Mouse (Mus musculus): ENCODE measurements around the gene Pkp3. TPM values are rescaled to one million over a fixed set of nuclear protein-coding genes. Genes with fewer than 3 reads are reported as not detected.

Pkp3 gene
- 95.4 TPM for polyA plus RNA-seq (2017; shearing (Covaris generic))

GRCm38 (mm10) chr7:141077841-141078240 is at the start of gene Pkp3:
Gene Pkp3 (plus strand): TSS chr7:141078218.

GRCm38 (mm10) chr7:141028831-141029230 is 49.2 kb upstream of the Pkp3 start, which contains the start of gene Gm17387:
Gene Gm17387 (plus strand): TSS chr7:141029131.

GRCm38 (mm10) chr7:141060426-141061242 is 17.4 kb upstream of the Pkp3 start, which contains the start of gene B4galnt4:
Gene B4galnt4 (plus strand): TSS chr7:141061104.

GRCm38 (mm10) chr7:141099911-141100691 is 22.1 kb downstream of the Pkp3 start, which contains the start of gene Sigirr:
Gene Sigirr (minus strand): TSS chr7:141100572.

GRCm38 (mm10) chr7:141117636-141118035 is 39.6 kb downstream of the Pkp3 start, which contains the start of gene Ano9:
Gene Ano9 (minus strand): TSS chr7:141117806.

GRCm38 (mm10) chr7:141122245-141122644 is 44.2 kb downstream of the Pkp3 start, which contains the start of gene Ptdss2:
Gene Ptdss2 (plus strand): TSS chr7:141122382.

Other genes starting within 250 kb of the Pkp3 start
- not detected for gene Urah, start 243.2 kb upstream of the Pkp3 start, polyA plus RNA-seq (2017; shearing (Covaris generic))
- not detected for gene Scgb1c1, start 232.7 kb upstream of the Pkp3 start, polyA plus RNA-seq (2017; shearing (Covaris generic))
- not detected for gene Odf3, start 230.4 kb upstream of the Pkp3 start, polyA plus RNA-seq (2017; shearing (Covaris generic))
- not detected for gene Gm45785, start 221.9 kb upstream of the Pkp3 start, polyA plus RNA-seq (2017; shearing (Covaris generic))
- 93.6 TPM for gene Ric8a, start 221.3 kb upstream of the Pkp3 start, polyA plus RNA-seq (2017; shearing (Covaris generic))
- gene Bet1l, start 220.6 kb upstream of the Pkp3 start, polyA plus RNA-seq (2017; shearing (Covaris generic)) = 48.0 TPM
- 144 TPM for gene Psmd13, start 196.2 kb upstream of the Pkp3 start, polyA plus RNA-seq (2017; shearing (Covaris generic))
- 6.2 TPM for gene Sirt3, start 195.9 kb upstream of the Pkp3 start, polyA plus RNA-seq (2017; shearing (Covaris generic))
- gene Cox8b, start 177.8 kb upstream of the Pkp3 start, polyA plus RNA-seq (2017; shearing (Covaris generic)) = not detected
- not detected for gene Nlrp6, start 157.3 kb upstream of the Pkp3 start, polyA plus RNA-seq (2017; shearing (Covaris generic))
- 11.9 TPM for gene Pgghg, start 136.8 kb upstream of the Pkp3 start, polyA plus RNA-seq (2017; shearing (Covaris generic))
- gene Ifitm5, start 127.9 kb upstream of the Pkp3 start, polyA plus RNA-seq (2017; shearing (Covaris generic)) = not detected
- not detected for gene Gm45717, start 122.3 kb upstream of the Pkp3 start, polyA plus RNA-seq (2017; shearing (Covaris generic))
- not detected for gene Ifitm2, start 122.2 kb upstream of the Pkp3 start, polyA plus RNA-seq (2017; shearing (Covaris generic))
- gene Ifitm1, start 111.0 kb upstream of the Pkp3 start, polyA plus RNA-seq (2017; shearing (Covaris generic)) = not detected
- not detected for gene Ifitm3, start 67.4 kb upstream of the Pkp3 start, polyA plus RNA-seq (2017; shearing (Covaris generic))
- not detected for gene Ifitm6, start 60.3 kb upstream of the Pkp3 start, polyA plus RNA-seq (2017; shearing (Covaris generic))
- gene Gm17387, start 49.1 kb upstream of the Pkp3 start, polyA plus RNA-seq (2017; shearing (Covaris generic)) = not detected
- 0.85 TPM for gene B4galnt4, start 17.1 kb upstream of the Pkp3 start, polyA plus RNA-seq (2017; shearing (Covaris generic))
- gene Sigirr, start 22.4 kb downstream of the Pkp3 start, polyA plus RNA-seq (2017; shearing (Covaris generic)) = 73.6 TPM
- not detected for gene Ano9, start 39.6 kb downstream of the Pkp3 start, polyA plus RNA-seq (2017; shearing (Covaris generic))
- 8.6 TPM for gene Ptdss2, start 44.2 kb downstream of the Pkp3 start, polyA plus RNA-seq (2017; shearing (Covaris generic))
- gene Rnh1, start 94.6 kb downstream of the Pkp3 start, polyA plus RNA-seq (2017; shearing (Covaris generic)) = 49.7 TPM
- 25.1 TPM for gene Hras, start 115.8 kb downstream of the Pkp3 start, polyA plus RNA-seq (2017; shearing (Covaris generic))
- gene Lrrc56, start 115.9 kb downstream of the Pkp3 start, polyA plus RNA-seq (2017; shearing (Covaris generic)) = 2.3 TPM
- gene Lmntd2, start 135.9 kb downstream of the Pkp3 start, polyA plus RNA-seq (2017; shearing (Covaris generic)) = 6.6 TPM
- gene Rassf7, start 137.6 kb downstream of the Pkp3 start, polyA plus RNA-seq (2017; shearing (Covaris generic)) = 10.0 TPM
- 112 TPM for gene Phrf1, start 150.6 kb downstream of the Pkp3 start, polyA plus RNA-seq (2017; shearing (Covaris generic))
- 103 TPM for gene Irf7, start 188.3 kb downstream of the Pkp3 start, polyA plus RNA-seq (2017; shearing (Covaris generic))
- gene Cdhr5, start 198.6 kb downstream of the Pkp3 start, polyA plus RNA-seq (2017; shearing (Covaris generic)) = not detected
- gene Sct, start 200.9 kb downstream of the Pkp3 start, polyA plus RNA-seq (2017; shearing (Covaris generic)) = not detected
- not detected for gene Drd4, start 213.8 kb downstream of the Pkp3 start, polyA plus RNA-seq (2017; shearing (Covaris generic))
- gene Deaf1, start 249.5 kb downstream of the Pkp3 start, polyA plus RNA-seq (2017; shearing (Covaris generic)) = 75.5 TPM
- 29.6 TPM for gene Tmem80, start 249.5 kb downstream of the Pkp3 start, polyA plus RNA-seq (2017; shearing (Covaris generic))

Measured in naive thymus-derived CD4-positive, alpha-beta T cell, adult 5 months (primary cell).